Mouse (Mus musculus): ENCODE results near the gene Gskip. TPM values are rescaled to one million over a fixed set of nuclear protein-coding genes. Genes with fewer than 3 reads are reported as not detected.
A peak's percentile ranks its signal among the peaks of the same experiment; 100 is the strongest.

Gene Gskip
- total RNA-seq, 1 experiment = 7.2 TPM

DNA sequence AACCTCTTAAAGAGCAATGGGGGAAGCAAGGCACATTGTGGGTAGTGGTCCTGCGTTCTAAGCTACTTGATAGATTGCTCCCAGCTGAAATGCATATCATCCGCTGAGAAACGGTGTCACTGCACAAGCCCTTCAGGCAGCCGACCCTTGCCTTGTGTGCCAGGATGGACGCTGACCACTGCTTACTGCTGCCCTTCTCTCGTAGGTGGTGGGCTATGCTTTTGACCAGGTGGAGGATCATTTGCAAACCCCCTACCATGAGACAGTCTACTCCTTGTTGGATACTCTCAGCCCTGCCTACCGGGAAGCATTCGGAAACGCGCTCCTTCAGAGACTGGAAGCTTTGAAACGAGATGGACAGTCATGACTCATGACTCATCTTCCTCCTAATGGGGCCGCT, 15.8 kb downstream of the Gskip start:
- no peak overlapping the region for H3K4me3 ChIP-seq (ENCODE audit: insufficient read depth in 1 of 2, low read depth in 1 of 2, low read length in 2 of 2, poor library complexity in 1 of 2, severe bottlenecking in 1 of 2)
- H3K9me3 ChIP-seq (ENCODE audit: control insufficient read depth, insufficient read depth, low read depth, low read length) = no peaks in the 10 kb centered on the region
- in situ Hi-C loops (cut with MboI; ENCODE audit: low sequenced_read_pairs in 2 of 2, unreplicated experiment in 2 of 2) = no loop called here
- peaks cover 2% of the 10 kb centered on the region; the same call in 1 of the 2 replicates for H3K36me3 ChIP-seq (ENCODE audit: control insufficient read depth, insufficient read depth, low read length, poor library complexity, severe bottlenecking)
- no peak overlapping the region for H3K9ac ChIP-seq (ENCODE audit: insufficient read depth, low read depth, low read length, poor library complexity, severe bottlenecking)
- TF ChIP-seq ZNF384 (IDR thresholded peaks at IDR 0.05; ENCODE audit: low read depth, low read length) (no peak), HCFC1 (IDR thresholded peaks at IDR 0.05; ENCODE audit: borderline replicate concordance, insufficient read depth, low read length) (no peak), CHD2 (IDR thresholded peaks at IDR 0.05; ENCODE audit: low read depth, low read length) (no peak), ZC3H11A (IDR thresholded peaks at IDR 0.05; ENCODE audit: borderline replicate concordance, low read depth, low read length) (no peak), MAFK (IDR thresholded peaks at IDR 0.05; ENCODE audit: insufficient read depth, low read depth, low read length) (no peak)
- no peak for DNase-seq (ENCODE audit: low read depth, low spot score)
- no peak overlapping the region for H3K27ac ChIP-seq (ENCODE audit: insufficient read depth, low read depth, low read length, poor library complexity, severe bottlenecking)
- H3K4me1 ChIP-seq (ENCODE audit: control insufficient read depth in 2 of 2, insufficient read depth in 2 of 2, low read length in 2 of 2, poor library complexity in 1 of 2) = peaks cover 2 to 14% of the 10 kb centered on the region in 2 experiments; a peak in 3 of 4 replicates

DNA sequence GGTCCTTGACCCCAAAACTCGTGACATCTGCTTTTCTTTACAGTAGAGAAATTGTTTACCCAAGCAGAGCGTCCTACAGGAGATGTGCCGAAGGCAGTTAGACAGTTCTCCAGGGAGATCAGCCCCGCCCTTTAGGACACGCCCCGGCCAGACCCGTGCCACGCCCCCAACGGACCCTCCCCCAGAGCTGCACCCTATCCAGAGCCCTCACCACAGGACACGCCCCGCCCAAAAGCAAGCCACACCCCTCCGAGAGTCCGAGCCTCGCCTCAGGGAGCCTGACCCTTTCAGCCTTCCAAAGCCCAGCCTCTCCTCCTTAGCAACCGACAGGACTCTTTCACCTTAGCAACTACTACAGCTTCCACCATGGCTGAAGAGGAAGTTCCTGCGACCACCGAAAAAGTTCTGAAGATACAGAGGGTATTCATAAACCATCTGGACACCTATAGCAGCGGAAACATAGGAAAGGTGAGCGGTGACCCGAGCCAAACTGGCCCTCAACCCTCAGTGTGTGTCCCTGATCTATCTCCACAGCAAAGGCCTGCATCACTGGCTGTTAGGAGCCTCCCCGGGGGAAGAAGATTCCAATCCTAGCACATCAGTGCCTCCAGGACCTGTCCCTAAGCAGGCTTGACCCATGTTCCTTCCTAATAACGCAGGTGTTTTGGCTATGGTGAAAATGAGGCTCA, 21.3 kb downstream of the Gskip start, which contains the start of gene Ak7:
Ak7 (plus strand) TSS at position 178 of the 689 bp plus-strand sequence.
- Histone ChIP-seq H3K9ac (ENCODE audit: insufficient read depth, low read depth, low read length, poor library complexity, severe bottlenecking) (no peak within 1 kb of the TSS), H3K9me3 (ENCODE audit: control insufficient read depth, insufficient read depth, low read depth, low read length) (no peaks in the 10 kb centered on the region), H3K36me3 (ENCODE audit: control insufficient read depth, insufficient read depth, low read length, poor library complexity, severe bottlenecking) (no peaks in the 10 kb centered on the region), H3K4me1 (ENCODE audit: control insufficient read depth in 2 of 2, insufficient read depth in 2 of 2, low read length in 2 of 2, poor library complexity in 1 of 2) (peaks cover 3 to 8% of the 10 kb centered on the region in 2 experiments; a peak in 3 of 4 replicates), H3K27ac (ENCODE audit: insufficient read depth, low read depth, low read length, poor library complexity, severe bottlenecking) (no peak within 1 kb of the TSS), H3K4me3 (ENCODE audit: insufficient read depth in 1 of 2, low read depth in 1 of 2, low read length in 2 of 2, poor library complexity in 1 of 2, severe bottlenecking in 1 of 2) (0 out of 4 replicates have a peak within 1 kb of the TSS, but pooled peaks of 1 of the 2 experiments have one; percentile 5)
- peak; percentile 99 for DNase-seq (ENCODE audit: low read depth, low spot score)
- in situ Hi-C loops (cut with MboI; ENCODE audit: low sequenced_read_pairs in 2 of 2, unreplicated experiment in 2 of 2) = no loop called here
- no peak for TF ChIP-seq HCFC1 (IDR thresholded peaks at IDR 0.05; ENCODE audit: borderline replicate concordance, insufficient read depth, low read length)
- TF ChIP-seq ZC3H11A (IDR thresholded peaks at IDR 0.05; ENCODE audit: borderline replicate concordance, low read depth, low read length) = no peak
- TF ChIP-seq MAFK (IDR thresholded peaks at IDR 0.05; ENCODE audit: insufficient read depth, low read depth, low read length) = no peak
- no peak for TF ChIP-seq ZNF384 (IDR thresholded peaks at IDR 0.05; ENCODE audit: low read depth, low read length)
- no peak for TF ChIP-seq CHD2 (IDR thresholded peaks at IDR 0.05; ENCODE audit: low read depth, low read length)

DNA sequence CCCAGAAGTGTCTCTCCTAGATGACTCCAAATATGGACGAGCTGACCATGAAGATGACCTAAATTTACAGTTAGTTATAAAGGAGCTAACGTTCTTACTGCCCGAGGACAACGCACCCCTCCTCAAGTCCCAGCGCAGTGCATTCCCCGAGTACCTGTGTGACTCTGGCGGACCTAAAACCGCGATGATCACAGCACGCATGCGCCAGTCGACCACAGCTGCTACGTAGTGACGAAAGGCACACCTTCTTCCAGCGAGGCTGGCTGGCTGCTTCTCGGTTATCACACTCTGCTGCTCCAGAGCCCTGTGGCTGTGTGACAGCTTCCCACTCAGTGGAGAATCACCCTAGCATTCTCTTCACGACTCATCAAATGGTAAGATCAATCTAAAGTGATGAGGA, 34.0 kb downstream of the Gskip start:
- Histone ChIP-seq H3K27ac (ENCODE audit: insufficient read depth, low read depth, low read length, poor library complexity, severe bottlenecking) (no peak overlapping the region), H3K9me3 (ENCODE audit: control insufficient read depth, insufficient read depth, low read depth, low read length) (no peaks in the 10 kb centered on the region), H3K4me1 (ENCODE audit: control insufficient read depth in 2 of 2, insufficient read depth in 2 of 2, low read length in 2 of 2, poor library complexity in 1 of 2) (peaks cover 0 to 5% of the 10 kb centered on the region in 2 experiments; a peak in 2 of 4 replicates), H3K9ac (ENCODE audit: insufficient read depth, low read depth, low read length, poor library complexity, severe bottlenecking) (no peak overlapping the region), H3K36me3 (ENCODE audit: control insufficient read depth, insufficient read depth, low read length, poor library complexity, severe bottlenecking) (no peaks in the 10 kb centered on the region), H3K4me3 (ENCODE audit: insufficient read depth in 1 of 2, low read depth in 1 of 2, low read length in 2 of 2, poor library complexity in 1 of 2, severe bottlenecking in 1 of 2) (0 out of 4 replicates have a peak overlapping the region, but pooled peaks of 1 of the 2 experiments have one; percentile 10)
- in situ Hi-C loops (cut with MboI; ENCODE audit: low sequenced_read_pairs in 2 of 2, unreplicated experiment in 2 of 2) = no loop called here
- no peak for TF ChIP-seq MAFK (IDR thresholded peaks at IDR 0.05; ENCODE audit: insufficient read depth, low read depth, low read length)
- no peak for DNase-seq (ENCODE audit: low read depth, low spot score)

DNA sequence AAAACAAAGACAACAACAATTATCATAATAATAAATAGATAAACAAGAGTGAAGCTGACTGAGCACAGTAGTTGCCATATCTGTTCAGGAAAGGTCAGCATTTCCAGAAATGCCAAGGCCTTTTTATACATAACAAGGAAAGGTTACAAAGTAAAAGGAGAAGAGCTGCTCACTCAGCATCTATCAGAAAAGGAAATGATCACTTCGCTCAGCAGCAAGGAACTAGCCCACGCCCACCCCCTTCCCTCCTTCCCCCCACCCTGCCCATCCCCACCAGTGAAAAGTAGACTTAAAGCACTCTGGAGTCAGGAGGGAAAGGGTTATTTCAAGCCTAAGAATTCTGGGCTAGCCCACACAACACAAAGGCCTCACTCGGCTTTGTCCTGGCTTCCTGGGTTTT, 35.6 kb downstream of the Gskip start:
- in situ Hi-C loops (cut with MboI; ENCODE audit: low sequenced_read_pairs in 2 of 2, unreplicated experiment in 2 of 2) = no loop called here

More for the DNA sequence above, 35.6 kb downstream of the Gskip start:
- Histone ChIP-seq H3K27ac (ENCODE audit: insufficient read depth, low read depth, low read length, poor library complexity, severe bottlenecking) (no peak overlapping the region; the same call in 1 of the 2 replicates), H3K4me3 (ENCODE audit: insufficient read depth in 1 of 2, low read depth in 1 of 2, low read length in 2 of 2, poor library complexity in 1 of 2, severe bottlenecking in 1 of 2) (no peak overlapping the region), H3K9me3 (ENCODE audit: control insufficient read depth, insufficient read depth, low read depth, low read length) (no peaks in the 10 kb centered on the region), H3K9ac (ENCODE audit: insufficient read depth, low read depth, low read length, poor library complexity, severe bottlenecking) (no peak overlapping the region), H3K4me1 (ENCODE audit: control insufficient read depth in 2 of 2, insufficient read depth in 2 of 2, low read length in 2 of 2, poor library complexity in 1 of 2) (peaks cover 0 to 2% of the 10 kb centered on the region in 2 experiments; a peak in 2 of 4 replicates), H3K36me3 (ENCODE audit: control insufficient read depth, insufficient read depth, low read length, poor library complexity, severe bottlenecking) (no peaks in the 10 kb centered on the region)
- TF ChIP-seq MAFK (IDR thresholded peaks at IDR 0.05; ENCODE audit: insufficient read depth, low read depth, low read length) (no peak), HCFC1 (IDR thresholded peaks at IDR 0.05; ENCODE audit: borderline replicate concordance, insufficient read depth, low read length) (no peak), ZNF384 (IDR thresholded peaks at IDR 0.05; ENCODE audit: low read depth, low read length) (no peak), CHD2 (IDR thresholded peaks at IDR 0.05; ENCODE audit: low read depth, low read length) (no peak), ZC3H11A (IDR thresholded peaks at IDR 0.05; ENCODE audit: borderline replicate concordance, low read depth, low read length) (no peak)
- DNase-seq (ENCODE audit: low read depth, low spot score) = no peak

All from ES-E14 (cell line).